Mouse (Mus musculus) forebrain, embryonic 11.5 days (tissue): ENCODE data around the gene Obscn. TPM values are rescaled to one million over a fixed set of nuclear protein-coding genes. Genes with fewer than 3 reads are reported as not detected.

Experiments used
- ATAC-seq: fragments of 200-750 bp; cut with Nextera tagmentation; replicated peaks from 2 replicates; pipeline ENCODE4 v1.8.0; 2017; ENCODE audit warnings: moderate TSS enrichment; ENCODE audit not compliant: low FRiP score
- DNase-seq: peaks from one replicate; pipeline ENCODE4 v3.0.0-alpha.2; 2017; ENCODE audit warnings: low spot score
- H3K27ac ChIP-seq: fragments of 300-500 bp; sonication (generic); 2 replicates; pipeline ENCODE4 v1.5.1; 2014; ENCODE audit warnings: low read depth, low read length
- H3K27me3 ChIP-seq: fragments of 300-500 bp; sonication (generic); 2 replicates; pipeline ENCODE4 v1.6.1; 2014; ENCODE audit warnings: mild to moderate bottlenecking, low read length, mixed read lengths; ENCODE audit not compliant: control insufficient read depth, insufficient read depth
- H3K36me3 ChIP-seq: fragments of 300-500 bp; sonication (generic); 2 replicates; pipeline ENCODE4 v1.6.1; 2014; ENCODE audit warnings: mild to moderate bottlenecking, low read length, moderate library complexity, mixed read lengths; ENCODE audit not compliant: control insufficient read depth, insufficient read depth
- H3K4me1 ChIP-seq: fragments of 300-500 bp; sonication (generic); replicated peaks from 2 replicates; pipeline ENCODE4 v1.6.1; 2014; ENCODE audit warnings: low read length, mixed read lengths; ENCODE audit not compliant: control insufficient read depth, insufficient read depth
- H3K4me2 ChIP-seq: fragments of 300-500 bp; sonication (generic); 2 replicates; pipeline ENCODE4 v1.6.1; 2014; ENCODE audit warnings: low read depth, mild to moderate bottlenecking, low read length, moderate library complexity, mixed read lengths; ENCODE audit not compliant: severe bottlenecking
- H3K4me3 ChIP-seq: fragments of 300-500 bp; sonication (generic); 2 replicates; pipeline ENCODE4 v1.5.1; 2014; ENCODE audit warnings: low read depth, low read length
- H3K9ac ChIP-seq: fragments of 300-500 bp; sonication (generic); 2 replicates; pipeline ENCODE4 v1.6.1; 2014; ENCODE audit warnings: low read length
- H3K9me3 ChIP-seq: fragments of 300-500 bp; sonication (generic); 2 replicates; pipeline ENCODE4 v1.6.1; 2016; ENCODE audit warnings: low read length, mixed read lengths; ENCODE audit not compliant: control insufficient read depth
- WGBS: fragments of 180-500 bp; shearing (Covaris S2); extraction: QIAGEN DNeasy Blood & Tissue Kit; methylation state at CpG from one replicate; pipeline ENCODE4 v1.1.7; 2014; 5-methylcytosine and 5-hydroxymethylcytosine counted together
- polyA plus RNA-seq: library from polyadenylated mRNA; unstranded; fragments of >200 nt; fragmentation: Nextera tagmentation; extraction: Ambion mirVana; gene quantifications from 2 replicates; pipeline ENCODE4 v1.2.1, GENCODE M21; 2014

Obscn gene
- polyA plus RNA-seq, 1 experiment from 2014 or later: 0.04 TPM

DNA sequence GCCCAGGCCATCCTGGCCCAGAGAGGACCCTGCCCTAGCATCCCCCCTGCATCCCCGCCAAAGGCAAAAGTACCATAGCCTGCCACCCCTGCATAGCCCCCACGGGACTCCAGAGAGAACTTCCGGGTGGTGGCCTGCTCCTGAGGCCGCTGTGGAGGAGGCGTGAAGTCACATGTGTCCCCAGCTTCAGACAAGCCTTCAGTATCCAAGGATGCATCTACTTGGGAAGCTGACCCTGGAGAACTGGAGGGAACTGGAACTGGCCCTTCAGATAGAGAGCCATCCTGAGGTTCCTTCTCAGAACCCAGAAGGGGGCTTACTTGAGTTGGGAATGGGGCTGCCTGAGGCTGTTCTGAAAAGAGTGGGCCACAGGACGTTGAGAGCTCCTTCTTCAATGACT lies 136.4 kb downstream of the Obscn start:
- H3K36me3 ChIP-seq: no peaks in the 10 kb centered on the region
- H3K4me2 ChIP-seq: no peak overlapping the region
- 84% methylated on average over 6 of the region's 6 CpGs for WGBS
- H3K9me3 ChIP-seq: no peaks in the 10 kb centered on the region
- no peak overlapping the region for H3K9ac ChIP-seq
- ATAC-seq (no peak), DNase-seq (no peak)
- no peak overlapping the region for H3K4me3 ChIP-seq
- H3K4me1 ChIP-seq: no peaks in the 10 kb centered on the region
- H3K27ac ChIP-seq: no peak overlapping the region
- peaks cover 5% of the 10 kb centered on the region; the same call in 1 of the 2 replicates for H3K27me3 ChIP-seq

DNA sequence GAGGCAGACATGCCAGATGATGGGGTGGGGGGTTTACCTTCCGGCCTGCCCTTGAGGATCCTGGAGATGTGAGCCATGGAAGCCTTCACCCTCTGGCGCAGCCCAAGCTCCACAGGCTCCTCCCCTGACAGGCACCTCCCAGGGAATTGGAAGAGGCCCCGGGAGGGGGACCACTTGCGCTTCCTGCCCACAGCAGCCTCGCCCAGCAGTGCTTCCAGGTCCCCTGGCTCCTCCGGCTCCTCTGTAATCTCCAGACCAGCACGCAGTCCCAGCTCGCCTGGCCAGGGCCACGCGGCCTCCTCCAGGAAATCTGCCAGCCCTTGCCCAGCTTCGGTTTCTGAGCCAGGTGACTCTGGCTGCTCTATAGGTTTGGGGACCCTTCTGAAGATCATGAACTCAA lies 137.0 kb downstream of the Obscn start:
- ATAC-seq (no peak), DNase-seq (no peak)
- Histone ChIP-seq H3K9ac (no peak overlapping the region), H3K36me3 (no peaks in the 10 kb centered on the region), H3K27me3 (peaks cover 8% of the 10 kb centered on the region; the same call in 1 of the 2 replicates), H3K27ac (no peak overlapping the region), H3K4me2 (no peak overlapping the region), H3K4me1 (peaks cover 2% of the 10 kb centered on the region; the same call in 1 of the 2 replicates), H3K9me3 (no peaks in the 10 kb centered on the region), H3K4me3 (no peak overlapping the region)
- 60% methylated on average over 11 of the region's 11 CpGs for WGBS

DNA sequence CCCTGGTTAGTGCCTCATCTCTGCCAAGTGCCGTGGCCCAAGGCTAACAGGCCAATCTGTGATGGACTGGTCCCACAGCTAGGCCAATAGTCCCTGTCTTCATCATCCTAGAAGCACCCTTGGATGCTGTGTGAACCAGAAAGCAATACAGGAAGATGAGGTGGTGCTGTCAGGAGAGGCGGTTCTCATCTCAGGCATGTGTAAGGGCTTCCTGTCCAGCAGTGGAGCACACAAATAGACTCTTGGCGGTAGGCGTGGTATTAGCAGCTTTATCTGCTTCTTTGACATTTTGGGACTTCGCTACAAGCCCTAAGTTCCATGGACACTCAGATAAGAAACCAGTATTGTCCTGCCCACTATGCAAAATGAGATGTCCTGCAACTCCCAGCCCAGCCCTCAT lies 138.7 kb downstream of the Obscn start:
- H3K27me3 ChIP-seq: peaks cover 9% of the 10 kb centered on the region; the same call in 1 of the 2 replicates
- no peaks in the 10 kb centered on the region for H3K9me3 ChIP-seq
- H3K36me3 ChIP-seq: no peaks in the 10 kb centered on the region
- H3K4me2 ChIP-seq: no peak overlapping the region
- DNase-seq: no peak
- no peak overlapping the region for H3K27ac ChIP-seq
- H3K9ac ChIP-seq: no peak overlapping the region
- WGBS: 91% methylated on average over 5 of the region's 5 CpGs
- H3K4me1 ChIP-seq: peaks cover 2% of the 10 kb centered on the region; the same call in 1 of the 2 replicates
- H3K4me3 ChIP-seq: no peak overlapping the region
- no peak for ATAC-seq

DNA sequence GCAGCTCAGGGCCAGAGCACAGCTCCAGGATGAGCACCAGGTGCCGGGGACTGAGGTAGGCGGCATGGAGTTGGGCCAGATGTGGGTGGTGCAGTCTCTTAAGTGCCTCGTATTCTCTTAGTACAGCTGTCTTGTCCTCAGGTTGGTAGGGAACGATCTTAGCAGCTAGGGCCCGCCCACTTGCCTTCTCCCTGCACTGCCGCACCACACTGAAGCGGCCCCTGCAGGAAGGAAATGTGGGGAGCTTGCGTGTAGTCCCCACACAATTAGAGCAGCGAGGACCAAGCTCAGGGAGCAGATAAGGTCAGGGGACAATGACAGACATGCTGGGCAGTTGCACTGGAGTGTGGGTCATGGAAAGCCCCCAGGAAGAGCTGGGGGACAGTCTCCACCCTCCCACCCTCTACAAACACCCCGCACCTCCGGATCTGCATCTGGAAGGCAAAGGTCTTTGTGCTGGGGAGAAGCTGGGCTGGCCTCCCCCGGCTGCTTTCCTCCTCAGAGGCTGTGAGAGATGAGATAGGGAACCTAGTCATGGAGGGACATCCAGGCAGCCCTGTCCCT lies 140.3 kb downstream of the Obscn start:
- H3K4me2 ChIP-seq: no peak overlapping the region
- ATAC-seq: no peak
- no peaks in the 10 kb centered on the region for H3K9me3 ChIP-seq
- H3K27ac ChIP-seq: no peak overlapping the region
- H3K36me3 ChIP-seq: no peaks in the 10 kb centered on the region; the same call in 1 of the 2 replicates
- WGBS: 60% methylated on average over 12 of the region's 12 CpGs
- DNase-seq: no peak
- H3K27me3 ChIP-seq: peaks cover 9% of the 10 kb centered on the region; the same call in 1 of the 2 replicates
- H3K4me3 ChIP-seq: no peak overlapping the region
- no peak overlapping the region for H3K9ac ChIP-seq
- peaks cover 2% of the 10 kb centered on the region; the same call in 1 of the 2 replicates for H3K4me1 ChIP-seq

DNA sequence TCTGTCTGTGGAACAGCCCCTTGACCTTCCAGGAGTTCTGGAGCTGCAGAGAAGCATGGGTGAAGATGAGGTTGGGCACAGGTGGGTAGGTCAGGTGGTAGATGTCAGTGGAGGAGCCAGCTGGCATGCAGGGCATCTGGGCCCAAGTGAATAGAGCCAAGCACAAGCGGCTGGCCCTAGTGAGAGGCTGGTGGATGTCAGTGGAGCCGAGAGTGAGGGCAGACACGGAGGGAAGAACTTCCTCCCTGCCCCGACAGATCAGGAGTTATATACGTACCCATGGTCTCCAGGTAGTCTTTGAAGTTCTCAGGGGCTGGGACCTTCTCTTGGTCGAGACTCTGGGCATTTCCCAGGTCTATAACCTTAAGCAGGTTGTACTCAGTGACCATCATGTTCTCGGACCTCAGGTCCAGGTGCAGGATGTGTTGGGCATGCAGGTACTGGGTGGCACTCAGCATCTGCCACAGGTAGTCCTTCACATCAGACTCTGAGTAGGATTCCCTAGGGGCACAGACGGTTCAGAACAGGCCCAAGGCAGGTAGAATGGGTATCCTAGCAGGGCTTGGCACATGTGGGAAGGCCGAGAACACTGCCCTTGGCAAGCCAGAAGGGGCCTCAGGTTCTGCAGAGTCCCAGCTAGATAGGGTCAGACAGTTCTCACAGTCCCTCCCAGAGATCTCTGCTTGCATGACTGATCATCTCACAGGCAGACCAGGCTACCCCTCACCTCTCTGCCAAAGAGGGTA lies 141.0 kb downstream of the Obscn start:
- no peak for ATAC-seq
- Histone ChIP-seq H3K36me3 (no peaks in the 10 kb centered on the region; the same call in 1 of the 2 replicates), H3K27me3 (peaks cover 9% of the 10 kb centered on the region; the same call in 1 of the 2 replicates), H3K27ac (no peak overlapping the region), H3K9ac (no peak overlapping the region), H3K4me1 (peaks cover 2% of the 10 kb centered on the region; the same call in 1 of the 2 replicates), H3K4me2 (no peak overlapping the region), H3K9me3 (no peaks in the 10 kb centered on the region), H3K4me3 (no peak overlapping the region)
- 79% methylated on average over 9 of the region's 9 CpGs for WGBS
- DNase-seq: no peak

DNA sequence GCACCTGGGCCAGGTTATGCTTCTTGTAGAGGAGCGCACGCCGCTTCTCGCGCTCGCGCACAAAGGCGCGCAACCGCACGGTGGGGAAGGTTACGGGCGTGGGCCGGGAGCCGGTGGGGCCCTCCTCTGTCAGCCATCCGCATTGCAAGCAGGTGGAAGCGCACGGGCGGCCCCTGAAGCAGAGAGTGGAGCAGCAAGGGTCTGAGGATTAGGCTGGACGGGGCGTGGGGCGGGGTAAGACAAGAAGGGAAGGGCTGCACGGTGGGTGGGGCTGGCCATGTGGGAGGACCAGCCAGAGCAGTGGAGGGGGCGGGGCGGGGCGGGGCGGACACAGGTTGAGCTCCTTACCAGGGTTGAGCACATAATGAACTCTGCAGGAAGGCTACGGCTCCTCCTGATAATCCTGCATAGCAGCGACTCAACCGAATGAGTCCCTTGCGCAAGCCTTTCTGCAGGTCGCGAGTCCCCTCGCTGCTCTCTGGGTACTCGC lies 141.8 kb downstream of the Obscn start:
- peak; percentile 76 for ATAC-seq
- H3K27me3 ChIP-seq: peaks cover 9% of the 10 kb centered on the region; the same call in 1 of the 2 replicates

DNA sequence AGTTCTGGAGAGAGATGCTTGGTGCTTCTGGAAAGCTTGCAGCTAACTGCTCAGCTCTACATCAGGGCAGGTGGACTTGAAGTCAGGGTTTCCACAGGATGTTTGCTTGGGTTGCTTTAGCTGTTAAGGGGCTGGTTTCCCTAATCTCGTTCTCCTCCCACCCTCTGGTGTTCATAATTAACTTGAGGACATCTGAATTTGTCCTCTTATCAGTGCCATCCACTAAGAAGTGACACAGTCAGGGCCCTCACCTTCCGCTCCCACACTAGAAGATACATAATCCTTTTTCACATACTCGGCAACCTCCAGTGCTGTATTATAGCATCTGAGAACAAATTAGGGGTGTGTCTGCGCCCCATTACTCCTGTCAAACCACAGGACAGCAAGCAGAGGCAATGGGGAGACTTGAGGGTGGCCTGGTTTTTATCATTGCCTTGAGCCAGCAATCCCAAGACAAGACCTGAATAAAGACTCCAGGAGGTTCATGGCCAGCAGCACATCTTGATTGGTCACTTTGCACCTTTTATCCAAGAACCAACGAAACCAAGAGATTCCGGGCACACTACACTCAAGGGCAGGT lies 143.0 kb downstream of the Obscn start:
- H3K4me1 ChIP-seq: peaks cover 2% of the 10 kb centered on the region; the same call in 1 of the 2 replicates
- no peak overlapping the region for H3K4me3 ChIP-seq
- no peaks in the 10 kb centered on the region; the same call in none of the 2 replicates for H3K36me3 ChIP-seq
- 83% methylated on average over 6 of the region's 6 CpGs for WGBS
- H3K4me2 ChIP-seq: no peak overlapping the region
- DNase-seq (no peak), ATAC-seq (no peak)
- H3K27me3 ChIP-seq: peaks cover 9% of the 10 kb centered on the region; the same call in 1 of the 2 replicates
- no peaks in the 10 kb centered on the region for H3K9me3 ChIP-seq
- no peak overlapping the region for H3K27ac ChIP-seq
- no peak overlapping the region for H3K9ac ChIP-seq

More for the DNA sequence above, 141.8 kb downstream of the Obscn start:
- H3K9ac ChIP-seq: peak overlapping the region; percentile 32; the same call in 1 of the 2 replicates
- WGBS: 2% methylated on average over 35 of the region's 35 CpGs
- no peak overlapping the region for H3K27ac ChIP-seq
- H3K4me2 ChIP-seq: peak overlapping the region; percentile 51
- no peaks in the 10 kb centered on the region; the same call in none of the 2 replicates for H3K36me3 ChIP-seq
- H3K4me3 ChIP-seq: peak overlapping the region; percentile 27
- DNase-seq: peak; percentile 86
- peaks cover 2% of the 10 kb centered on the region; the same call in 1 of the 2 replicates for H3K4me1 ChIP-seq
- no peaks in the 10 kb centered on the region for H3K9me3 ChIP-seq

DNA sequence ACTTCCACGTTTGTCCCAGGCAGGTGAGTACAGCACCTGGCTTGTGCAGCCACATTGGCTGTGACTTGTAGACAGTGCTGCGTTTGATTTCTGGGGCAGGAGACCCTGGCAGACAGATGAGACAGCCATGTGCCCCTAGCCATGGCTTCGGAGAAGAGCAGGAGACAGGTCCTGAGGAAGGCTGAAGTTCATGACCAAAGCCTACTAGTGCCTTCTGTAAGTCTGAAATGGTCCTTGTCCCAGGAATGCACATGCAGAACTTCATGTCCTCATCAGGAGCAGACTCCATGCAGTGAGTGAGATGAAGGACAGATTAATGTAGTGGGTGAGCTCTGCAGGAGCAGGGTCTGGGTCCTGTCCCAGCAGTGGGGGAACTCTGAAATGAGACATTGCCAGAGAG lies 144.3 kb downstream of the Obscn start:
- Histone ChIP-seq H3K36me3 (no peaks in the 10 kb centered on the region; the same call in none of the 2 replicates), H3K9ac (no peak overlapping the region), H3K4me1 (peaks cover 2% of the 10 kb centered on the region; the same call in 1 of the 2 replicates), H3K27me3 (peaks cover 9% of the 10 kb centered on the region; the same call in 1 of the 2 replicates), H3K4me2 (no peak overlapping the region), H3K4me3 (no peak overlapping the region), H3K27ac (no peak overlapping the region), H3K9me3 (no peaks in the 10 kb centered on the region)
- no peak for ATAC-seq
- DNase-seq: no peak
- 76% methylated on average over 3 of the region's 3 CpGs for WGBS
